Mouse (Mus musculus) spleen, postnatal 14 days (tissue): ENCODE results near the gene Tmem231.
"Not testable (repeated sequence)": the region's sequence is repeated elsewhere in the genome, so short reads cannot be mapped to it uniquely, and the experiment has no call there.

ENCODE experiments used
- DNase-seq, 2 experiments: peaks; one replicate each; pipeline ENCODE4 v3.0.0; 2021 to 2022; ENCODE audit warnings: low spot score in 2 of 2

The Tmem231 gene

DNA sequence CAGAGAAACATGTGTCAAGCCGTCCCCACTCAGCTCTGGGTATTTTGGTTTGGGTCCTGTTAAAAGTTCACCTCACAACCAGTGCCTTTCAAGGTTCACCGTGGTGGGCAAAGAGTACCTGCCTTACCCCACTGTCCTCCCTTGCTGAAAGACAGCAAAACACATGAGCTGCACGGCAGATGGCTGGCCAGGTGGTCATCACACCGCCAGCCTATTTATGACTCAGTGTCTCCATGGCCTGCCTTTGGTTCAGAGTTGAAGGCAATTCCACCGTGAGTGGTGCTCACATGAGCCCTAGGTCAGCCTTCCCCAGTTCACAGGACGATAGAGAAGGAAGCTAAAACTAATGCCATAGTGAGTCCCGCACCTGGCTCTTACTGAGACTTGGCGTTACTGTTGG is 14.3 kb upstream of the Tmem231 start:
- no peak for DNase-seq

DNA sequence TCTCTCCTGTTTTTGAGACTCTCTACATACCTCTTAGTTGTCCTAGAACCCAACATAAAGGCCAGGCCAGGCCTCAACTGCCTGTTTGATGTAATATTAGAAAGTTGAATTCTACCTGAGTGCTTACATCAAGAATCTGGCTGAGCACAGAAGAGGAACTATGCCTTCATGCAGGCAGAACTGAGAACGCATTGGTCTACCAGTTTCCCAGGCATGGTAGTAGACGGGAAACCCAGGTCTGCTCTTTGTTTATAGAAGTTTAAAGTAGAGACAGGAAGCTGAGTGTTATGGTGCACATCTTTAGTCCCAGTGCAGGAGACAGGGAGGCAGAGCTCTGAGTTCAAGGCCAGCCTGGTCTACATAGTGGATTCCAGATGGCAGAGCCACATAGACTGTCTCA is 13.5 kb upstream of the Tmem231 start:
- DNase-seq = no peak

DNA sequence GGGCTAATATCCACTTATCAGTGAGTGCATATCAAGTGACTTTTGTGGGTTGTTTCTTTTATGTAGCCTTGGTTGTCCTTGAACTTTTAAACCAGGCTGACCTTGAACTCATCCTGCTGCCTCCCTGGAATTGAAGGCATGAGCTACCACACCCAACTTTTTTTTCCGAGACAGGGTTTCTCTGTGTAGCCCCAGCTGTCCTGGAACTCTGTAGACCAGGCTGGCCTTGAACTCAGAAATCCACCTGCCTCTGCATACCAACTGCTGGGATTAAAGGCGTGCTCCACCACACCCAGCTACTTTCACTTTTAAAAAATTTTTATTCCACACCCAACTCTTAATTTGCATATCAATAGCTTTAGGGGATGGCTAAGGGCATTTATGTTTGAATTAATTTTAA is 9.9 kb upstream of the Tmem231 start:
- DNase-seq = no peak

DNA sequence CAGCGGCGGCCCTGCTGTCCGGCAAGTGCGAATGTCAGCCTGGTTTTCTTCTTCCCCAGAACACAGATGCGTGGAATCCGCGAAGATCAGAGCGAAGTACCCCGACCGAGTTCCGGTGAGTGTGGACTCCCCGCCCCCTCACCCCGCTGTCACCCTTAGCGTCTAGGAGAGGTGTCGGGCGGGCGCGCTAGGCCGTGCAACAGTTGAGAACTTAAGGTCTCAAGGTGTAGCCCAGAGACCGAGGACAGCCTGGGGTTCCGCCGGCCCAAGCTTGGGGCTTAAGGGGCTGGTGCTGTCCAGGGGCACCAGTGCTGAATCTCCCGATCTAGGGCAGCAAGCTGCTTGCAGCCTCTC is 7.4 kb upstream of the Tmem231 start:
- peak; percentile 21 to 44 for DNase-seq

DNA sequence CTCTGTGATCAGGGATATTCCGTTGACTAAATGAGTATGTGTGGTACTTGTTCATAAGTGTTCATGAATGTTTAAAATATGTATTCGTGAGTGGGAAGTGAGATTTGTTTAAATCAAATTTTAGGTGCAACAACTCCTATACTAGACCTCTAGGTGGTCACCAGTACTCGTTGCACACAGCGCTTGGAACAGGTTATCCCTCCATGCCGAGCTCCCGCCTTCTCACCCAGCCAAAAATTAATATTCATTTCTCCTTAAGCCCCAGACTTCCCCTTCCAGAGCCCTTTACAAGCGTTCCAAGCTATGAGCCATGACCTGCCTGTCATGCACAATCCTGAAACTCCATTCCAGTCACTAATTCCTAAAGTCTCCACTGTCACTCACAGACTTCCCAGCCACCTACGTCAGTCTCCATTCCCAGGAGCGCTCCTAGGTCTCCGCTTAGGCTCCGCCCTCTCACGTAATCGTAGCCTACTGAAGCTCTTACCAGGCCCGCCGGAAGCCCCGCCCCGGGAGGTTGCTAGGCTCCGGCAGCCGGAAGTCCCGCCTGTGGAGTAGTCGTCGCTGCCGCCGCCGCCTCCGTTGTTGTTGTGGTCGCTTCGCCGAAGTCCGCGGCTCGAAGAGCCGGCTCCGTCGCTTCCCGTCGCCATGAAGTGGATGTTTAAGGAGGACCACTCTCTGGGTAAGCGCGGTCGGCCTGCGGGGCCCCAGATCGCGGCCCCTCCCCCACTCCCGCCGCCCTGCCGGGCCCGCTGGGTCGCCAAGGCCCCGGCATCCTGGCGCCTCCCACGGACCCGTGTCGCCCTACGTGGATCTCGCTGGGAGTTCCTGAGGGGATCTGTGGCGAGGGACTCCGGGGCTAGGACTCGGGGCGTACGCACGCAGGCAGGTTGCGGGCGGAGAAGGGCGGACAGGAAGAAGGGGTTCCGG is 6.8 kb upstream of the Tmem231 start, which contains the start of gene Gabarapl2:
Gabarapl2 (plus strand) TSS at position 533 of the 930 bp plus-strand sequence.
- peak; percentile 91 to 95 for DNase-seq

DNA sequence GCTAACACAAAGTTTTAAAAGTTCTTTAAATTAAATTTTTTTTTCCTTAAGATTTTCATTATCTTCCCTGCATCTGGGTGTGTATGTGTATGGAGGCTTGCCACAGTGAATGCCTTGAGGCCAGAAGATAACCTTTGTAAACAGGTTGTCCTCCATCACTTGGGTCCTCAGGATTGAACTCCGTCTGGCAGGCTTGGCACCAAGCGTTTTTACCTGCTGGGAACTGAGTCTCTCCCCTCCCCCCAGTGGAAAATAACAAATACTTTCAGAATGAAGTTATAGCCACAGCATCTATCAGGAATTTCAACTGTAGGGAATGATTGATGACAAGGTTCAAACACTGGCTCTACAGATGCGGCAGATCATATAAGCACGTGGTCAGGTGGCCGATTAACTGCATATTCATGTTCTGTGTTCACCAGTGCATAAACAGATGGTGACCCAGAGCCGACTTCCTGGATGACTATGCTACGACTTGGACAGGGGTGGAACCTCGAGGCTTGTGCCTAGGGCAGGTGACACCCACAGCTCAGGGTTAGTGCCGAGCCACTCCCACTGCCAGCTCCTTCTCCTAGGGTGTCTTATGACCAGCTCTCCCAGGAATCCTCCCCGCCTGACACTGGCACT is 5.9 kb upstream of the Tmem231 start:
- peak; percentile 35 to 43 for DNase-seq

DNA sequence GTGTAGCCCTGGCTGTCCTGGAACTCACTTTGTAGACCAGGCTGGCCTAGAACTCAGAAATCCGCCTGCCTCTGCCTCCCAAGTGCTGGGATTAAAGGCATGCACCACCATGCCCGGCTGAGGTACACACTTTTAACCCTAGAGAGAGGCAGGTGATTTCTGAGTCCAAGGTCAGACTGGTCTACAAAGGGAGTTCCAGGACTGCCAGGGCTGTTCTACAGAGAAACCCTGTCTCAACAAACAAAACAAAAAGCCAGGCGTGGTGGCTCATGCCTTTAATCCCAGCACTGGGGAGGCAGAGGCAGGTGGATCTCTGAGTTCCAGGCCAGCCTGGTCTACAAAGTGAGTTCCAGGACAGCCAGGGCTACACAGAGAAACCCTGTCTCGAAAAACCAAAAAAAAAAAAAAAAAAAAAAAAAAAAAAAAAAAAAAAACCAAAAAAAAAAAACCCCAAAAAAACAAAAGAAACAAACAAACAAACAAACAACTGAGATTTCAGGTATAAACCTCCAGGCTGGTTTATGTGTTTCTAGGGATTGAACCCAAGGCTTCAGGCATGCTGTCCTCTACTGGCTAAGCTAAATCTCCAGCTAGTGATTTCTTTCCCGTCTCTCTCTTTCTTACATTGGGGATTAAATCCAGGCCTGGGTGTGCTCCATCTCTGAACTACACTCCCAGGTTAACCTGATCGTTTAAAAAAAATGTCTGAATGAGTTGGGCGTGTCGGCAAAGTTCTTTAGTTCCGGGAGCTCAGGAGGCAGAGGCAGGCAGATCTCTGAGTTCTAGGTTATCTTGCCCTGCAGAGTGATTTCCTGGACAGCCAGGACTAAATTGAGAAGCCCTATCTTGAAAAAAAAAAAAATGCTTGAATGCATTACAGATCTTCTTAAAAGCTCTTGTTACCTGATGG is 4.7 kb upstream of the Tmem231 start:
- DNase-seq = not testable (repeated sequence)

DNA sequence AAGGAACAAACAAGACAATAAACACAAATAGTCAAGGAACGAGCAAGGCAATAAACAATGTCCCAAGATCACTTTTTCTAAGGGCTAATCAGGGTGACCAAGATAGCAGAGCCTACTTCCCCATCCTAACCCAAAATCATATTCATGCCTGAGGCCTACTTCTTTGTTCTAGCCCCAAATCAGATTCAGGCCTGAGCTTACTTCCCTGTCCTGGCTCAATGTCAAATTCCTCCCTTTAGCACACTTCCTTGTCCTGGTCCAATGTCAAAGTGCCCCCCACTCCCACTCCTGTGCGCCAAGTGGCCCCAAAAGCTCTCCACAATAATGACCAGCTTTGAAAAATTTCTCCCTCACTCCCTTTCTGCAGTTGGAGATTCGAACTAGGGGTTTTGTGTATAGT is 3.5 kb upstream of the Tmem231 start:
- no peak for DNase-seq

DNA sequence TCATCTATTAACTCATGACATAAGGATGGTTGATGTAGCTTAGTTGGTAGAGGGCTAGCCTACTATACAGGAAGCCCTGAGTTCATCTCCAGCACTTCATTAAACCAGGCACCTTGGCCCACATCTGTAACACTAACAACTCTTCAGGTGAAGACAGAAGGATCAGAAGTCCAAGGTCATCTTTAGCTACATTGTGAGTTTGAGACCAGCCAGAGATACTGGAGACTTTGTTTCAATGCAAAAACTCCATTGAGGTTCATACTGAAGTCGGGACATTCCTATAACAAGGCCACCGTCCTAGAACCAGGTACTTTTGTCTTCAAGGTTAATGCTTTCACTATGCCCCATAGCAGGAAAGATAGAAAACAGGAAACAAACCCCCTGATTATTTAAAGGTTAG is 520 bp upstream of the Tmem231 start:
- DNase-seq = no peak

DNA sequence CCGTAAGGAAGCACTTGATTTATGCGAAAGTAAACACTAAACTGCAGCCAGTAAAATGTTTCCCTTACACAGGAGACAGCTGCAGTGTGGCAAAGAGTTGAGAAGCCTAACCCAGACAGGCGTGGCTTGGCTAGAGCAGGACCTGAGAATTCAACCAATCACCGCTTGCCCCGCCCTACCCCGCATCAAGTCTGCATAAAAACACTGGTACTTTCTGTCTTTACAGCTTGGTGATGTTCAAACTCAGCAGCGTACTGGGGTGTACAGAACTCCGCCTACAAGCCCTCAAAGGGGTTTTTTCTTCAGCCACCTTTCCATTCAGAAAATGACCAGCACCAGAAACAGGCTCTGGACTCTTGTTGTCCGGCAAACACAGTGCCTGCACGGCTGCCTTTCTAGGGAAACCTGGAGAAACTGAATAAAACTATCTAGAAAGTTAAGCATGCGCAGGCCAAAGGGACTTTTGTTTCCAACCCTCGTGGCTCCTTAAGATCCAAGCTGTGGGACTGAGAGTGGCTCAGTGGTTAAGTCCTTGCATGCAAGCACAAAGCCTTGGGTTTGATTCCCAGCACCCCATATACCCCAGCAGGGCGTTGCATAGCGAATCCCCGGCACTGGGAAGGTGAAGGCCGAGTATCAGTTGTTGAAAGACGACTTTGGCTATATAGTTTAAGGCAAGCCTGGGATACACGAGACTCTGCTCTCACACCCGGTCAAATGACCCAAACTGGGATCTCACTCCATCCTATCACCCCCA is 923 bp downstream of the Tmem231 start:
- peak; percentile 62 for DNase-seq

DNA sequence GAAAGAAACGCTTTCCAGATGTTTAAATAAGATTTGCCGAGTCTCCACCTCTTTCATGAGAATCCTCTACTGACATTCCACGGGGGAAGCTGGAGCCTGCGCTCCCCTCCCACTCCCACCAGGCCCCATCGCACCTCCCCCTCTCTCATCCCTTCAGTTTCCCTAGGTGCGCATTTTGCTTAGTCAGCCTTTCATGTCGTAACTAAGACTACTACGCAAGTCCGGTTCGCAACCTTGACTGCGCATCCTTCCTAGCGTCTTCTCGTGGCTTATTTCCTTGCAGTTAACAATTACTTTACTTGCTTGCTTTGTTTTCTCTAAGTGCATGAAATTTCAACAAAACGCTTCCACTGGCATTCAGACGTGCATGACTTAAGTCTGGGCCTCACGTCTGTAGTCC is 2.0 kb downstream of the Tmem231 start:
- no peak for DNase-seq

DNA sequence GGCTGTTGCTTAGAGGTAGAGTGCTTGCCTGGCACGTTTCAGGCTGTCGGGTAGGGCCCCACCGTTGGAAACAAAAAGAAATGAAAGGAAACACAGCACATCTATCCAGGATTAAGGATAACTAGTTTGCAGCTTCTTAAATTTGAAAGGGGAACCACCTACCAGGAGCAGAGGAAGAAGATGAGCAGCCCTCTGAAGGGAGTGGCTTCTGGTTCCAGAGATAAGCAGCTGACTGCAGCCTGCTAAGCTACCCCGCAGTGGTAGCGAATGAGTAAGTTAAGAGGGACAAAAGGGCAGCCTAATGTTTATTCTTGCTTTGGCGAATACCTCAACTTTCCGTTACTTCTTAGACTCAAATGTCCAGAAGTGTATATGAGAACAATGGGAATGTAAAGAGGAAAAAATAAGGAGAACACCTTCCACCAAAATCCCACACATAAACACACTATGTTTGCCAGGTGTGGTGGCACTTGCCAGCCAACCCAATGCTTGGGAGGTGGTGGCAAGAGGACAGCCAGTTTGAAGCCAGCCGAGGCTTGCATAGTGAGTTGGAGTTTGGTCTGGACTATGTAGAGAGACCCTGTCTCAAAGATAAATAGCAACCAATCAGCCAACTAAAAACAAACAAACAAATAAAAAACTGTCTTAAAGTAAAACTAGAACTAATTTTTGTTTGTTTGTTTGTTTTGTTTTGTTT is 3.9 kb downstream of the Tmem231 start:
- no peak for DNase-seq

DNA sequence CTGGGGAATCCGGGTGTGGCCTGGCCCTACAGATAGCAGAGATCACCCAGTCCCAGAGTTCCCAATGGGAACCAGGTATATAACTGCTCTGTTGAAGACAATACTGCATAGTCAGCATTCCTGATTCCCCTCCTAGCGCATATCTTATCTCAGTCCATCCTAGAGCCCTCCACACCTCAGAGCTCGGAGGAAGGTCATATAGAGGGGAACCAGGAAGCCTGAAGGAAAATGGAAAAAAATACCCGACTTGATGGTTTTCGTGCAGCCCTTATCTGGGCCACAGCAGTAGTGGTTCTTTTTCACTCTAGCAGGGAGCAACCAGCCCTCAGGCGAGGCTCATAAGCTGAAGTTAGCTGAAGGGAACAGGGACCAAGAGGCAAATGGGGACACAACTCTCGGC is 8.7 kb downstream of the Tmem231 start:
- no peak for DNase-seq

DNA sequence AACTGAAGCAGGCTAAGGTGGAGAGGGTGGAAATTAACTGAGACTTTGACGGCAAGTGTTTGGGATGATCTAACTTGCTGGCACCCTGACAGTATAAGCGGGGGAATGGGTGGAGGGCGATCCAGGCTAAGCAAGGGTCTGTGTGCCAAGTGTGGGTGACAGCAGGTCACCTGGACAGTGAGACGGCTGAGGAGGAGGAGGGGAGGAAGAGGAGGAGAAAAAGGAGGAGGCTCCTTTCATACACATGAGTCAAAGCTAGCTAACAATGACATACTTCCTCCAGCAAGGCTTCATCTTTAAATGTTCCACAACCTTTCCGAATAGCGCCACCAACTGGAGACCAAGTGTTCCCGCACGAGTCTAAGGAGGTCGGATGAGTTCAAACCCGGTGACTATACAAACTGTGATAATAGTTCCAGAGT is 10.3 kb downstream of the Tmem231 start:
- peak in 1 of 2 experiments; percentile 59 for DNase-seq

DNA sequence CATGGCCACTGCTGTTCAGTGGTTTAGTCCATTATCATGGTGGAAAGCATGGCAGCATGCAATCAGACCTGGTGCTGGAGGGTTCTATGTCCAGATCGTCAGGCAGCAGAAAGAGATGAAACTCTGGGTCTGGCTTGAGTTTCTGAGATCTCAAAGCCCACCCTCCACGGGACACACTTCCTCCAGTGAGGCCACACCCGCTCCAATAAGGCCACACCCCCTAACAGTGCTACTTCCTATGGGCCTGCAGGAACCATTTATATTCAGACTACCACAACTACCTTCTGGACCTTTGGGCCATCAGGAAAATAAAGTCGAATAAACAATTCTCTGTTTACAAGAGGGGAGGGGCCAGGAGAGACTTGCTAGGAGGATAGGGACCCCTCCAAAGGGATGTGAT is 12.7 kb downstream of the Tmem231 start:
- DNase-seq = no peak

DNA sequence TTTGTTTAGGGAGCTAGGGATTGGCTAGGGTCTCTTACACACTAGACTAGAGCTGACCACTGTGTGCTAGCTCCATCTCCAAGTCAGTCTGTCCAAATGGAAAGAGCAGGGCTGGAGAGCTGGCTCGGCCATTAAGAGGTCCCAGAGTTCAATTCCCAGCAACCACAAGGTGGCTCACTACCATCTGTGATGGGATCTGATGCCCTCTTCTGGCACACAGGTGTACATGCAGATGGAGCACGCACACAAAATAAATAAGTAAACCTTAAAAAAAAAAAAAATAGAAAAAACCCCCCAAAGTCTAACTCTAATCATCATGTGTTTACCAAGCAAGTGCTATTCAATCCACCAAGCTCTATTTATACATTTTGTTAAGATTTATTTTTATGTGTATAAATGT is 14.0 kb downstream of the Tmem231 start:
- no peak for DNase-seq

DNA sequence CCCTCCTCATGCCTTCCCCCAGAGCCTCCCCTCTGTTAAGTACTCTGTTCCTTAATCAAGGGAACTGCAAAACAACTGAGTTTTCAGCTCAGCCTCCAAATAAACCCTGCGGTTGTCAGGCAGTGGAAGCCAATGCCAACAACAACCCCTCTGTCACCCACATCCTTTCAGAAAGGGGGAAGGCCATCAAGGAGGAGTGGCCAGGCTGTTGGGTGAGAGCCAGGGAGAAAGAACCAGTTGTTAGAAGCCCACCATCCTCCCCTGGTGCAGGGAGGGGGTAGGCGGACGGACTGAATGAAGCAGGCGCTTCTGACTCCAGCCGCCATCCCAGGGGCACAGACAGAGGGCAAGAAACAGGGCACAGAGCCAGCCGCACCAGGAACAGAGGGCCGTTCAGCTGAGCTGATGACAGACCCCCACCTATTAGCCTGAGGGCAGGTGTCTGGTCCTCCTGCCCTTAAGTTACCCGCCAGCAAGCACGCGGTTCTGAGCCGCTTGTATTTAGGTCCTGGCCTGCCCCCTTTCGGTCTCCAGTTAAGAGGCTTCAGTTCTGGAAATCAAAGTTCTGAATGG is 20.7 kb downstream of the Tmem231 start:
- DNase-seq = no peak

DNA sequence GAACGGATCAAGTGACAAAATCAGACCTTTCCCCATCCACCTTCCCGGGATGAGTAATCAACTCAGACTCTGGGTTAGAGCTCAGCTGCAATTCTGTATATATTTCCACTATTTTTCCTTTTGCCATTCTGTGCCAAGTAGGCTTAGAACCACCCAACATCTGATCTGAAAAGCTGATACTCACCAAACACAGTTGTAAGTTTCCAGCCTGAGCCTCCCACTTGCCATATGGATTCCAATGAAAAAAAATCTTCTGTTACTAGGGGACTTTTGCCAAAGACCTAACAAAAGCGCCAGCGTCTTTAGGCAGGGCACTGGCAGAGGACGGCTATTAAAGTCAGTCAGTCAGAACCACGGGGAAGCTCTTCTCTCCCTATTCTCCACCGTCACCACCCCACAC is 22.1 kb downstream of the Tmem231 start:
- DNase-seq = no peak

DNA sequence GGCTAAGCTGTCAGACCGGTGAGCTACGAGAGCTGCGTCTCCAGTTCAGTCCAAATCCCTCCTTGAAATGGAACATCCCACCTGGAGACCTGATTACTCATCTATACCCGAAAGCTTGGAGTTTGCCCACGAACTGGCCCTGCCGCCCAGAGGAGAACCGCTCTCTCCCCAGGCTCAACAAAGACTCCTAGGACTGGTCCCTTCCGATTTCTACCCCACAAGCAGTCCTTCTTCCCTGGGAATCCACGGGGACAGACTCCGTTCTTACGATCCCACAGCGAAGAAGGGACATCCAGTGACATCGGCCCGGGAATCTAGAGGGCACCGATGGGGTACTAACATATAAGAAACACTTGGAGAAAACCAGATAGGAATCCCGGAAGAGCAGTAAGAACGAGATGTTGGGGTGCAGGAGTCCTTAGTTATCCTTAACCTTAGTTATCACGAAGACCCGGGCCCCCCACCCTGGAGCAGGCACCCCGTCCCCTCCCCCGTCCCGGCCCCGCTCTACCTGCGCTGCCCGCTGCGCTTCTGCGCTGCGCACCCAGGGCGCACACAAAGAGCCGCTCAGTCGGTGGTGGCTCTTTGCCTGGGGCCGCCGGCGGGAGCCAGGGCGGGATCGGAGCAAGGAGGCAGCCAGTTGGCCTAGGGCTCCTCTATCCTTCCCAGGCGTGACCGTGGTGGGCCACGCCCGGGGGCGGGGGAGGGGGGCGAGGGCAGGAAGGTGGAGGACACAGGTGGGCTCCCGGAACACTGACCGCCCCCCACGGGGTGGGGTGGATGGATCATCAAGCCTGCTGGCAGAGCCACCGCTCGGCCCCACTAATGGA is 23.8 kb downstream of the Tmem231 start, which contains the start of gene Chst5:
Chst5 (minus strand) TSS at position 827 of the 830 bp plus-strand sequence.
- no peak for DNase-seq
